Mouse (Mus musculus) ES-E14 (cell line): ENCODE measurements around the gene Phkb. TPM values are rescaled to one million over a fixed set of nuclear protein-coding genes. Genes with fewer than 3 reads are reported as not detected.
"Not testable (repeated sequence)": the region's sequence is repeated elsewhere in the genome, so short reads cannot be mapped to it uniquely, and the experiment has no call there.

Source experiments
- DNase-seq: peaks from one replicate; pipeline ENCODE4 v3.0.0-alpha.2; 2013; ENCODE audit warnings: low read depth, low spot score
- H3K27ac ChIP-seq: 2 replicates; pipeline ENCODE4 v1.5.1; 2012; ENCODE audit warnings: low read depth, mild to moderate bottlenecking, low read length, moderate library complexity, mixed read lengths; ENCODE audit not compliant: poor library complexity, insufficient read depth, severe bottlenecking
- H3K36me3 ChIP-seq: 2 replicates; pipeline ENCODE4 v1.6.1; 2012; ENCODE audit warnings: mild to moderate bottlenecking, low read length, moderate library complexity, mixed read lengths; ENCODE audit not compliant: control insufficient read depth, poor library complexity, insufficient read depth, severe bottlenecking
- H3K4me1 ChIP-seq, 2 experiments: fragments of 150-350 bp in 1 of 2; sonication (generic) in 1 of 2; 2 replicates each; pipeline ENCODE4 v1.6.1; 2012; ENCODE audit warnings: low read length in 2 of 2, mild to moderate bottlenecking in 1 of 2, mixed read lengths in 1 of 2; ENCODE audit not compliant: control insufficient read depth in 2 of 2, insufficient read depth in 2 of 2, poor library complexity in 1 of 2
- H3K4me3 ChIP-seq, 2 experiments: fragments of 150-350 bp in 1 of 2; sonication (generic) in 1 of 2; 2 replicates each; pipeline ENCODE4 v1.5.1; 2012; ENCODE audit warnings: low read length in 2 of 2, low read depth in 1 of 2, mild to moderate bottlenecking in 1 of 2, mixed read lengths in 1 of 2; ENCODE audit not compliant: insufficient read depth in 1 of 2, poor library complexity in 1 of 2, severe bottlenecking in 1 of 2
- H3K9ac ChIP-seq: 2 replicates; pipeline ENCODE4 v1.6.1; 2012; ENCODE audit warnings: low read depth, mild to moderate bottlenecking, low read length, mixed read lengths; ENCODE audit not compliant: poor library complexity, insufficient read depth, severe bottlenecking
- H3K9me3 ChIP-seq: fragments of 150-350 bp; sonication (generic); 2 replicates; pipeline ENCODE4 v1.6.1; 2012; ENCODE audit warnings: low read depth, mild to moderate bottlenecking, low read length; ENCODE audit not compliant: control insufficient read depth, insufficient read depth
- CHD2 ChIP-seq: IDR thresholded peaks from 2 replicates; pipeline ENCODE4 v1.6.1; 2014; ENCODE audit warnings: mild to moderate bottlenecking, low read depth, low read length, inconsistent platforms
- HCFC1 ChIP-seq: IDR thresholded peaks from 2 replicates; pipeline ENCODE4 v1.6.1; 2012; ENCODE audit warnings: low read length, inconsistent platforms, borderline replicate concordance; ENCODE audit not compliant: insufficient read depth
- MAFK ChIP-seq: IDR thresholded peaks from 2 replicates; pipeline ENCODE4 v1.6.1; 2014; ENCODE audit warnings: mild to moderate bottlenecking, low read depth, low read length, inconsistent platforms; ENCODE audit not compliant: insufficient read depth
- ZC3H11A ChIP-seq: IDR thresholded peaks from 2 replicates; pipeline ENCODE4 v1.6.1; 2012; ENCODE audit warnings: low read depth, mild to moderate bottlenecking, inconsistent platforms, low read length, borderline replicate concordance
- ZNF384 ChIP-seq: IDR thresholded peaks from 2 replicates; pipeline ENCODE4 v1.6.1; 2012; ENCODE audit warnings: low read depth, low read length, inconsistent platforms
- in situ Hi-C, 2 experiments: fragments of 600-800 bp; cut with MboI; formaldehyde crosslinking; loops; one replicate each; pipeline ENCODE4 v1.15.1; 2025; ENCODE audit warnings: low sequenced_read_pairs in 2 of 2, inconsistent platforms in 1 of 2; ENCODE audit not compliant: unreplicated experiment in 2 of 2
- total RNA-seq: library from RNA; depleted of rRNA; stranded (reverse); fragments of 300-350 nt; gene quantifications from 2 replicates; pipeline ENCODE4 v1.2.3, GENCODE M21; 2012; rRNA removed

The Phkb gene
- 28.1 and 35.6 TPM in 2 replicates for total RNA-seq

DNA sequence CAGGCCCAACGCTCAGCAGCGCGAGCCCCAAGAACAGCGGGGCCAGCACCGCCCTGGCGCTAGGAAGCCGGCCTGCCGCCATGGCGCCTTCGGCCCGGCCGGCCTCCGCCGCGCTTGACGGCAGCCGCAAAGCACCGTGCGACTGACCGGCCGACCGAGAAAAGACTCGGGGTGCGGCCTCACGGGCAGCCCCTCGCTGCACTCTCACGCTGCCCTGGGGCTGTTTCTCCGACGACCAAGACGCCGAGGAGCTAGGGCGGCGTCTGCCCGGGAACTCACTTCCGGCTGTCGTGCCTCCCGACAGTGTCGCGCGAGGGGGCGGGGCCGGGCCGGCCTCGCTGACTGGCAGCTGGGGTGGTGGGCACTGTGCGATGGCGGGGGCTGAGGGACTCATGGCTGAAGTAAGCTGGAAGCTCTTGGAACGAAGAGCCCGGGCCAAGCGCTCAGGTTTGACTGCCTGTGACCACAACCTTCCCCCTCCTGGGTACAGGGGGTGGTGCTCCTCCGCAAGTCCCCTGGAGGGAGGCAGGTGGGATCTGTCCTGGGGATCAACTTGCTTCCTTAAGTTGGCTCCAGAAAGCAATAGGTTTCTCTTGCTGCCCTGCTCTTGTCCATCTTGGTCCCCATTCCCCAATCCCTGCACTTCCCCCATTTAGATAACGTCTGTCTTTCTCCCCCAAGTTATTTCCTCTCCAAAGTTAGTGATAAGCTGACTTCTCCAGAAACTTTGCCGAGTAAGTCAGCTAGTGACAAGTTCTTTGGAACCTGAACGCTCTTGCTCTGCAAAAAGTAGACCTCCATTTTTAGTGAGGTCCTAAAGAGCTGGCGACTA, at the start of gene Phkb, which contains the start of gene Itfg1:
Gene Phkb, plus strand, starts transcription at position 303 of the 832 bp plus-strand sequence.
Gene Itfg1, minus strand, starts transcription at position 265 of the 832 bp plus-strand sequence.
- no peaks in the 10 kb centered on the region for H3K9me3 ChIP-seq
- peaks cover under 1% of the 10 kb centered on the region; the same call in 1 of the 2 replicates for H3K36me3 ChIP-seq
- H3K9ac ChIP-seq, result peak within 1 kb of the TSS; percentile 90
- in situ Hi-C loops, result no loop called here
- peak within 1 kb of the TSS; percentile 19; the same call in 1 of the 2 replicates for H3K27ac ChIP-seq
- H3K4me3 ChIP-seq, result peak within 1 kb of the TSS; percentile 88 to 96
- TF ChIP-seq HCFC1, result peak; percentile 69
- TF ChIP-seq CHD2, result no peak
- TF ChIP-seq ZC3H11A, result no peak
- no peak for TF ChIP-seq MAFK
- no peaks in the 10 kb centered on the region for H3K4me1 ChIP-seq
- peak; percentile 87 for DNase-seq

DNA sequence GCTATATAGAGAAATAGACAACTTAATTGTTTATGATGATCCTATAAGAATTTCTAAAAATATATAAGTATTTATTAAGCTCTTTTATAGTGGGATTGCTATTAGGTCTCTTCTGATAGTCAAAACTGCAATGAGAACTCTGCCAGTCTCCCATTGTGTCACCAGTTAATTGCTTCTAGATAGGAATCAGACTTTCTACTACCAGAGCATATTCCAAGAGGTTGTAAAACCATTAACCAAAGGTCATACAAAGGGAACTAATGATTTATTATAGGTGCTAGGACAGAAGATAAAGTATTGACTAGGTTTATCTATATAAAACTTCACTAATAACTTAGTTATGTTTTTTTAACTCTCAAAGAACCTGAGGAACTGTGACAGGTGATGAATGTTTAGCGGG, 44.4 kb upstream of the Phkb start:
- H3K36me3 ChIP-seq, H3K4me1 ChIP-seq, H3K27ac ChIP-seq, H3K4me3 ChIP-seq, H3K9me3 ChIP-seq, DNase-seq, in situ Hi-C loops, H3K9ac ChIP-seq: not testable (repeated sequence)

DNA sequence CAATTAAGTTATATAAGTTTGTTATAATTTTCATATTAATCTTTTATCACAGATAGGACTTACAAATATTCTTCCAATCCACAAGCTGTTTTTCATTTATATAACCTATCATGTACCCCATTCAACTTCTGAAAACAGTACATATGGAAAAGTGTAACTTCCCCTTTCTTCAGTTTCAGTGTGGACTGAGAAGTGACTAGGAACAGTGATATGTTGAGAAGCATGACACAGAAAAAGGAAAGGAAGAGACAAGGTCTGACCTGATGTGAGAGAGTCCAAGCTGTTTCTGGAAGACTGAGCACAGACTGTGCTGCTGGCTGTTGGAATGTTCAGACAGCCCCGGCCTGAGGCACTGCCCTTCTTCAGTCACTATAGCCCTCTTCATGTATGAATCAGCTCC, 40.6 kb upstream of the Phkb start:
- TF ChIP-seq HCFC1 (no peak), CHD2 (no peak)
- Histone ChIP-seq H3K4me1 (no peaks in the 10 kb centered on the region), H3K9ac (no peak overlapping the region), H3K9me3 (no peaks in the 10 kb centered on the region), H3K36me3 (no peaks in the 10 kb centered on the region), H3K4me3 (no peak overlapping the region), H3K27ac (no peak overlapping the region)
- DNase-seq, result no peak
- in situ Hi-C loops, result no loop called here

DNA sequence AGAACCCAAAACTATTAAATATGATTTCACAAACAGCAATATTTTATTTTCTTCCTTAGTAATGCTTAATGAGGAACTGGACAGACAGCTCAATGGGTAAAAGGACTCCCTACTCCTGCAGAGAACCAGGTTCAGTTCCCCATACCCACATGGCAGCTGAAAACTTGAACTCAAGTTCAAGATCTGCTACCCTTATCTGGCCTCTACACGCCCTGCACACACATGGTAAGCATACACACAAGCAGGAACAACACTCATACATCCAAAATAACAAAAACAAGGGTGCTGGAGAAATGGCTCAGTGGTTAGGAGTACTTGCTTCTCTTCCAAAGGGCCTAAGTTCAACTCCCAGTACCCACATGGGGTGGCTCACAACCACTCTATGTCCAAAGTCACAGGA, 39.4 kb upstream of the Phkb start:
- no peak overlapping the region for H3K27ac ChIP-seq
- H3K36me3 ChIP-seq, result no peaks in the 10 kb centered on the region
- H3K4me1 ChIP-seq, result no peaks in the 10 kb centered on the region
- no peaks in the 10 kb centered on the region for H3K9me3 ChIP-seq
- no peak overlapping the region for H3K9ac ChIP-seq
- no peak overlapping the region for H3K4me3 ChIP-seq
- in situ Hi-C loops, result no loop called here
- no peak for TF ChIP-seq ZC3H11A
- TF ChIP-seq ZNF384, result no peak
- no peak for TF ChIP-seq HCFC1
- TF ChIP-seq MAFK, result no peak
- no peak for TF ChIP-seq CHD2
- DNase-seq, result no peak

DNA sequence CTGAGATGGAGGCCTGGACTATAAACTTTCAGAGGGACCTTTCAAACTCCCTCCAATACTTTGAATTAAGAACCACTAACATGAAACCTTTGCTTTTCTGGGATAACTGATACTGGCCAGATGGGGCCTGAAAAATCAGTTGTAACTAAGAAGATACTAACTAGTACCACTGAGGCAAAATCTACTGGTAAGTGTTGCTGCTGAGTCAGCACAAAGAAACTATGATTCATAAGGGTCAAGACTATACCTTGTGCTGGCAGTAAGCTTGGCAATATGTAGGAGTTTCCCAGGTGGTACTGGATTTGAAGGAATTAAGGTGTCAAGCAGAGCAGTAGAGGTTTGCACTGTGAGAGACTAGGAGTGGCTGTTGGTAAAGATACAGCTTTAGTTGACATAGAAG, 27.1 kb upstream of the Phkb start:
- Histone ChIP-seq H3K27ac (no peak overlapping the region), H3K36me3 (no peaks in the 10 kb centered on the region), H3K9me3 (no peaks in the 10 kb centered on the region), H3K4me1 (no peaks in the 10 kb centered on the region), H3K9ac (no peak overlapping the region), H3K4me3 (no peak overlapping the region)
- no peak for TF ChIP-seq HCFC1
- TF ChIP-seq MAFK, result peak; percentile 85
- in situ Hi-C loops, result no loop called here
- DNase-seq, result no peak
